Mouse (Mus musculus) MEL-GATA-1-ER (cell line): Measurements from ENCODE around the gene Ankar.

Experiments used
- DNase-seq: peaks from one replicate; pipeline ENCODE4 v3.0.0-alpha.2; 2012; ENCODE audit warnings: low read depth; ENCODE audit errors: extremely low read depth

Gene Ankar

GRCm38 (mm10) chr1:72593340-72593951 lies 106.9 kb downstream of the Ankar start:
- DNase-seq = no peak
